Mouse (Mus musculus): ENCODE measurements around the gene Vti1a. TPM values are rescaled to one million over a fixed set of nuclear protein-coding genes. Genes with fewer than 3 reads are reported as not detected.

Gene Vti1a
- polyA plus RNA-seq, 1 experiment from 2014 or later = 26.7 TPM

DNA sequence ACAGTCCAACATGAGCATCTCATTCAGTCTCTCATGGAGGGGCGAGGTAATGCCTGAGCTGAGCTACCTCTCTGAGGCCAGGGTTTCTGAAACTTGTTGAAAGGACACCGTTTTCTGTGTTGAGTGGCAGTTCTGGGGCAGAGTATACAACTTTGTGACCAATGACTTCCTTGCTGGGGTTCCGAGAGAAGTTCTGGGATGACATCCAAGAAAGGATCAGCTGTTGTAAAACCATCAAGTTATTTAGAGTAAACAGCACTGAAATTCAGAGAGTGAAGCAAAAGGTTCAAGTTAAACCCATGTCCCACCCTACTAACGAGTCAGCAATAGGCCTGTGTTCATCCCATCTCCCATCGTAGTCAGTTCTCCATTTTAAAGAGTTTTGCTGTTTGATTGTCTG is 164.4 kb downstream of the Vti1a start:
- Histone ChIP-seq H3K9me3 (ENCODE audit: control insufficient read depth, low read length) (no peaks in the 10 kb centered on the region), H3K4me2 (ENCODE audit: low read depth, low read length) (no peak overlapping the region), H3K4me3 (ENCODE audit: low read length) (no peak overlapping the region), H3K27ac (ENCODE audit: low read length) (no peak overlapping the region), H3K9ac (ENCODE audit: low read length) (no peak overlapping the region), H3K27me3 (ENCODE audit: control insufficient read depth, insufficient read depth, low read depth, low read length) (no peaks in the 10 kb centered on the region), H3K36me3 (ENCODE audit: control insufficient read depth, insufficient read depth, low read length) (no peaks in the 10 kb centered on the region), H3K4me1 (replicated peaks; ENCODE audit: control insufficient read depth, insufficient read depth, low read length) (peaks cover 8% of the 10 kb centered on the region)
- peak; percentile 36; the same call in 1 of the 2 replicates for ATAC-seq (ENCODE audit: low read depth)
- WGBS = 59% methylated on average over 5 of the region's 5 CpGs

DNA sequence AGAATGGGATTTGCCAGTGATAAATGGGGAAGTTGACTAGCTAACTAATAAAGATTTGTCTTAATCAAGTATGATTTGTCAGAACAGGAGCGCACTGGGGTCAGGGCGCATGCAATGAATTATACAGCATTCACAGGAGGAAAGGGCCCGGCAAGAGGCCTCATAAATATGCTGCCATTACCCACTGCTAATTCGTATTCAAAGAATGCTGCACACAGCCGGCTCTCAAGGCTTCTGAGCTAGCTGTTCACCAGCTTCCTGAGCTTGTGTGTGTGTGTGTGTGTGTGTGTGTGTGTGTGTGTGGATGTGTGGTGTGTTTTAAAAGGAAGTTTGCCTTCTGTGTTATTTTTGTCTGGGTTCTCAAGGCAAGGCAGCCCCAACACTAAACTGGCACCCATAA is 165.2 kb downstream of the Vti1a start:
- WGBS = 40% methylated on average over 5 of the region's 5 CpGs
- Histone ChIP-seq H3K27me3 (ENCODE audit: control insufficient read depth, insufficient read depth, low read depth, low read length) (no peaks in the 10 kb centered on the region), H3K9me3 (ENCODE audit: control insufficient read depth, low read length) (no peaks in the 10 kb centered on the region), H3K36me3 (ENCODE audit: control insufficient read depth, insufficient read depth, low read length) (no peaks in the 10 kb centered on the region), H3K4me1 (replicated peaks; ENCODE audit: control insufficient read depth, insufficient read depth, low read length) (peaks cover 8% of the 10 kb centered on the region), H3K9ac (ENCODE audit: low read length) (no peak overlapping the region), H3K27ac (ENCODE audit: low read length) (no peak overlapping the region), H3K4me2 (ENCODE audit: low read depth, low read length) (no peak overlapping the region), H3K4me3 (ENCODE audit: low read length) (no peak overlapping the region)
- ATAC-seq (ENCODE audit: low read depth) = no peak

DNA sequence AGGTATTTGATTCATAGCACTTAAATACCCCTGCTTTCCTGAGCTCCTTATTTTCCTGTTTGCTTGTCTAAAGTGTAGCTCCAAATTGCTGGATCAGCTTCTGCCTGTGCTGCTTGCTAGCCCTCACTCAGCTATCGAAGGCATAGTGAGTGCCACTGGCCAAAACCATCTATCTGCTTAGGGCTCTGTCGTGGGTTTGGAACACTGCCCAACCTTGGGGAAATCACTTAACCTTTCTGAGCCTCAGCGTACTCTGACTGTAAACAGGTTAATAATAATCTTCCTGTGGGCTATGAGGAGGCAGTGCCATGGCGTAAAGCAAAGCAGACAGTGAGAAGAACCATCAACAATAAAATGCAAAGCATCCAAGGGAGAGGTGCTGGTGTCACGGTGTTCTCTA is 167.4 kb downstream of the Vti1a start:
- no peak overlapping the region for H3K4me3 ChIP-seq (ENCODE audit: low read length)
- H3K9me3 ChIP-seq (ENCODE audit: control insufficient read depth, low read length) = no peaks in the 10 kb centered on the region
- H3K4me1 ChIP-seq (replicated peaks; ENCODE audit: control insufficient read depth, insufficient read depth, low read length) = peaks cover 8% of the 10 kb centered on the region
- 27% methylated on average over 5 of the region's 5 CpGs for WGBS
- ATAC-seq (ENCODE audit: low read depth) = no peak
- no peak overlapping the region for H3K9ac ChIP-seq (ENCODE audit: low read length)
- no peaks in the 10 kb centered on the region for H3K36me3 ChIP-seq (ENCODE audit: control insufficient read depth, insufficient read depth, low read length)
- no peaks in the 10 kb centered on the region for H3K27me3 ChIP-seq (ENCODE audit: control insufficient read depth, insufficient read depth, low read depth, low read length)
- H3K4me2 ChIP-seq (ENCODE audit: low read depth, low read length) = no peak overlapping the region
- H3K27ac ChIP-seq (ENCODE audit: low read length) = no peak overlapping the region

DNA sequence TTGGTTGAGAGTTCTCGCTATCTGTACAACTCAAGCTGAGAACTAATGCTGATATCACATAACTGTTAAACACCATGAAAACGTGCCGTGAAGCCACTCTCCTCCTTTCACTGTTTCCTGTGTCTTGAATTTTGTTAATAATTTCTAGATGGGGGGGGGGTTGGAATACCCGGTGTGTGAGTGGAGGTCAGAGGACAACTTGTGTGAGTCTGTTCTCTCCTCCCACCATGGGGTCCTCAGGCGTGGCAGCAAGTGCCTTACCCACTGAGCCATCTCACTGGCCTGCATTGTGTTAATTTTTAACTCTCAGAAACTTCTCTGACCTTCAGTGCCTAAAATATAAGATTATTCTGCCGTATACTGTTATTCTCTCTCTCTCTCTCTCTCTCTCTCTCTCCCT is 168.5 kb downstream of the Vti1a start:
- no peak for ATAC-seq (ENCODE audit: low read depth)
- H3K9me3 ChIP-seq (ENCODE audit: control insufficient read depth, low read length) = no peaks in the 10 kb centered on the region
- no peak overlapping the region for H3K27ac ChIP-seq (ENCODE audit: low read length)
- no peak overlapping the region for H3K4me3 ChIP-seq (ENCODE audit: low read length)
- H3K4me2 ChIP-seq (ENCODE audit: low read depth, low read length) = no peak overlapping the region
- peaks cover 8% of the 10 kb centered on the region for H3K4me1 ChIP-seq (replicated peaks; ENCODE audit: control insufficient read depth, insufficient read depth, low read length)
- no peaks in the 10 kb centered on the region for H3K36me3 ChIP-seq (ENCODE audit: control insufficient read depth, insufficient read depth, low read length)
- 41% methylated on average over 6 of the region's 6 CpGs for WGBS
- no peak overlapping the region for H3K9ac ChIP-seq (ENCODE audit: low read length)
- no peaks in the 10 kb centered on the region for H3K27me3 ChIP-seq (ENCODE audit: control insufficient read depth, insufficient read depth, low read depth, low read length)

DNA sequence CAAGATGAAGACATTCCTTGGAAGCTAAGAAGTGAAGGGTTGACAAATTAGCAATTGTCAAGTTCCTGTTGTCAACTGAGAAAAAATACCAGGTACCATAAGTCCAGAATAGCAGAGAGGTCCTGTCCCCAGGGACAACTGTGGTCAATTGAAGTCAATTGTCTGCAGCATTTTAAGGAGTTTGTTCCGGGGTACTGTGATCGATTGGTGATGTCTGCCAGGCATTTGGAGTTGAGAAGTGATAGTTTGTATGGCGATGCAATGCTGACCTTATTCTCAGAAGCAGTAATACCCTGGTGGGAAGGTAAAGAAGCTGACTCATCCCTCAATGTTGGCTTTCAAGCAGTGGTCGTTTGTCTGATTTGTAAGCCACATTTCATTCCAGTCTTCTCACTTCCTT is 170.4 kb downstream of the Vti1a start:
- H3K4me1 ChIP-seq (replicated peaks; ENCODE audit: control insufficient read depth, insufficient read depth, low read length) = peaks cover 10% of the 10 kb centered on the region; the same call in 1 of the 2 replicates
- no peak overlapping the region for H3K9ac ChIP-seq (ENCODE audit: low read length)
- no peaks in the 10 kb centered on the region for H3K27me3 ChIP-seq (ENCODE audit: control insufficient read depth, insufficient read depth, low read depth, low read length)
- no peak overlapping the region for H3K27ac ChIP-seq (ENCODE audit: low read length)
- H3K4me3 ChIP-seq (ENCODE audit: low read length) = no peak overlapping the region
- H3K4me2 ChIP-seq (ENCODE audit: low read depth, low read length) = no peak overlapping the region
- no peaks in the 10 kb centered on the region for H3K36me3 ChIP-seq (ENCODE audit: control insufficient read depth, insufficient read depth, low read length)
- ATAC-seq (ENCODE audit: low read depth) = no peak
- WGBS = 65% methylated on average over 4 of the region's 4 CpGs
- H3K9me3 ChIP-seq (ENCODE audit: control insufficient read depth, low read length) = no peaks in the 10 kb centered on the region

DNA sequence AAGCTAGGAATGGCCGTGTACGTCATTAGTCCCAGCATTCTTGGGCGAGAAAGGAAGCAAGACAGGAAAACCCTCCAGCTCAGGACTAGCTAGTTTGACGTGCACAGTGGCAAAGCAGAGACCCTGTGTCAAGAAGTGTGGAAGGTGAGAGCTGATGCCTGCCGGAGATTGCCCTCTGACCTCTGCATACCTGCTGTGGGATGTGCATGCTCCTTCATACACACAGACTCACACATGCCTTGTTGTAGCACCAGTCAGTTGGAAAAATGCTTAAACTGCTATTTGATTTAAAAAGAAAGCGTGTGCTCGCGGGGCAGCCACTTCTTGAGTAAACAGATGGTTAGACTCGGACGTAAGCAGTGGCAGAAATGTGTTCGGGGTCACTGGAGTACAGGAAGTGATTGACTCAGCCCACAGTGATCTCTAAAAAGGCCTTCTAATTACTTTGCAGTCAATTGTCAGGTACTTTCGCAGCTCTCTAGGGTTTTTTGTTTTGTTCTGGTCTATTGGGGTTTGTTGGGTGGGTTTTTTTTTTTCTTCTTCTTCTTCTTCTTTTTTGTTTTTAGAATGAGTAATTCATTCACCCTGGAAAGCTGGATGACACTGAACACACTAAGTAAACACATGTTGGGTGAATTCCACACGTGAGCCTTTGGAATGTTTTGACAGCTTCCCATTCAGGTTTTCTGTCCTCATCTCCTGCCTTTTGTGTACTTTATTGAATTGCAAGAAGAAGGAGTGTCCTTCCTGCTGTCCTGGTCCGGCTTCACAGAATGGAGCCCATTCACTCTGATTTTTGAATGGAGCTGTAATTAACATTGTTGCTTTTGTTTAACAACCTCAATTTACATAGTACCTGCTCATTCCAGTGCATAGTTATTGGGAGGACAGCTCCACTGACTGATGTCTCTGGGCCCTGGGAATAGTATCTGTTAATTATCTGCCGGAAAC is 175.3 kb downstream of the Vti1a start:
- H3K9ac ChIP-seq (ENCODE audit: low read length) = no peak overlapping the region
- no peaks in the 10 kb centered on the region; the same call in 1 of the 2 replicates for H3K27me3 ChIP-seq (ENCODE audit: control insufficient read depth, insufficient read depth, low read depth, low read length)
- H3K27ac ChIP-seq (ENCODE audit: low read length) = no peak overlapping the region
- H3K9me3 ChIP-seq (ENCODE audit: control insufficient read depth, low read length) = no peaks in the 10 kb centered on the region
- no peaks in the 10 kb centered on the region for H3K36me3 ChIP-seq (ENCODE audit: control insufficient read depth, insufficient read depth, low read length)
- peaks cover 4% of the 10 kb centered on the region; the same call in 1 of the 2 replicates for H3K4me1 ChIP-seq (replicated peaks; ENCODE audit: control insufficient read depth, insufficient read depth, low read length)
- no peak for ATAC-seq (ENCODE audit: low read depth)
- H3K4me3 ChIP-seq (ENCODE audit: low read length) = no peak overlapping the region
- H3K4me2 ChIP-seq (ENCODE audit: low read depth, low read length) = no peak overlapping the region
- WGBS = 24% methylated on average over 15 of the region's 15 CpGs

DNA sequence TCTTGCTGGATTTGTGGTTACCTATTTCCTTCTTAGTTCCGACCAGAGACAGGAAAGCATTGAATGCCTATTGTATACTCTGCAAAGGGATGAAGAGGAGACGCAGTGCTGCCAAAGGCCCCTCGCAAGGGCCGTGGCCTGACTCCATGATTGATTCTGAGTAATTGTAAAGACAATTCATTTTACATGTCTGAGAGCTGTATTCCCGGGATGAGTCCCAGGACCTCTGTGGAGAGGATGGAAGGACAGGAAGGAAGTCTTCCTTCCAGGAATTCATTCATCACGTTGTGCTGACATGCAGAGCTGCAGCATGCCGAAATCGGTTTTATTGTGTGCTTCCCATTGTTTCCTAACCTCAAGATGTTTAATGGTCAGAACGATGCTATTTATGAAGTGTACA is 180.2 kb downstream of the Vti1a start:
- Histone ChIP-seq H3K27me3 (ENCODE audit: control insufficient read depth, insufficient read depth, low read depth, low read length) (no peaks in the 10 kb centered on the region; the same call in 1 of the 2 replicates), H3K9ac (ENCODE audit: low read length) (no peak overlapping the region), H3K27ac (ENCODE audit: low read length) (no peak overlapping the region), H3K4me3 (ENCODE audit: low read length) (no peak overlapping the region), H3K4me2 (ENCODE audit: low read depth, low read length) (no peak overlapping the region), H3K9me3 (ENCODE audit: control insufficient read depth, low read length) (no peaks in the 10 kb centered on the region), H3K36me3 (ENCODE audit: control insufficient read depth, insufficient read depth, low read length) (no peaks in the 10 kb centered on the region), H3K4me1 (replicated peaks; ENCODE audit: control insufficient read depth, insufficient read depth, low read length) (peaks cover 7% of the 10 kb centered on the region)
- peak; percentile 71 for ATAC-seq (ENCODE audit: low read depth)
- 37% methylated on average over 9 of the region's 9 CpGs for WGBS

DNA sequence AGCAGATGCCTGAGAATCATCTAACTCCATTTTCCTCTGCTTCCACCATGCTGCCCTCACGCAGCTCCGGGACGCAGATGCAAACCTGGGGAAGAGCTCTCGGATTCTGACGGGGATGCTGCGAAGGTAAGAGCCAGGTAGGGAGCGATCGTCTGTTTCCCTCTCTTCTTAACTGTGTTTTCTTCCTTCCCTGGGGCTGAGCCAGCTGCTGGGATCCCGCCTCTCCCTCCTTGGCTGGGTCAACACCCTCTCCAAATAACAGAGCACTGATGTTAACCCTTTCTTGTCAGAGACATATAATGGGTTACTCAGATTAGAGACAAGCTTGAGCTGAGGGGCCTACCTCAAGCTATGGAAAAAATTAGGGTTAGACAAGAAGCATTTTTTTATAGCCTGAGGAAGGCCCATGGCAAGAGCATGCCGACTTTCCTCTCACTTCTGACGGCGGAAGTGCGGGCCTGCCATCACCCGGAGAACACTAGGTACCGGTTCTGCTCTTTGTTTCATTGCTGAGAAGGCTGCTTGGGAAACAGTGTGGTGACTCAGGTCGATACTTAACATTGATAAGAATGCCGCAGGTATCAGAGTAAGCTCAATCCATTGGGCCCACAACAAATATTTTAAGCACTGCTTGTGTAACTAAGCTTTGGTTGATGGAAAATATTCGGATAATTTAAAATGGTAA is 183.2 kb downstream of the Vti1a start:
- no peak overlapping the region for H3K9ac ChIP-seq (ENCODE audit: low read length)
- peaks cover 4% of the 10 kb centered on the region for H3K4me1 ChIP-seq (replicated peaks; ENCODE audit: control insufficient read depth, insufficient read depth, low read length)
- no peak overlapping the region for H3K27ac ChIP-seq (ENCODE audit: low read length)
- no peaks in the 10 kb centered on the region for H3K9me3 ChIP-seq (ENCODE audit: control insufficient read depth, low read length)
- no peaks in the 10 kb centered on the region for H3K36me3 ChIP-seq (ENCODE audit: control insufficient read depth, insufficient read depth, low read length)
- 0 out of 2 replicates have a peak, but pooled peaks have one; percentile 48 for ATAC-seq (ENCODE audit: low read depth)
- 49% methylated on average over 18 of the region's 18 CpGs for WGBS
- no peak overlapping the region for H3K4me3 ChIP-seq (ENCODE audit: low read length)
- H3K4me2 ChIP-seq (ENCODE audit: low read depth, low read length) = 0 out of 2 replicates have a peak overlapping the region, but pooled peaks have one; percentile 28
- H3K27me3 ChIP-seq (ENCODE audit: control insufficient read depth, insufficient read depth, low read depth, low read length) = no peaks in the 10 kb centered on the region; the same call in 1 of the 2 replicates

DNA sequence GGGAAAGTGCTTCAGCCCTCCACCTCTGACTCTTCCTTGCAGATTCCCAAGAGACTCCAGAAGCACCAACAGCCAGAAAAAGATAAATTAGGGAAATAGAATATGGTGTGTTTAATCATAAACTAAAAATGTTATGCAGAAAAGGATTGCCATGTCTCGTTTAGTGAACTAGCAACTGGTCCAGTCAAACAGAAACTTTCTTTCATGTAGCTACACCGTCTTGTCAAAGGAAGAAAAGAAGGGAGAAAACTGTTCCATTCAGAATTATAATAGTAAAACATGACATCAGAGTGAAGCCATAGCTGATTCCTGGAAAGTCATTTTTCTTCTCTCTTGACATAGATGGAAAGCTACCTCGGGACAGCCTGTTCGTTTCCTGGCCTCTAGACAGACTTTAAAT is 185.9 kb downstream of the Vti1a start:
- 44% methylated on average over 4 of the region's 4 CpGs for WGBS
- peaks cover 4% of the 10 kb centered on the region for H3K4me1 ChIP-seq (replicated peaks; ENCODE audit: control insufficient read depth, insufficient read depth, low read length)
- no peak overlapping the region for H3K4me2 ChIP-seq (ENCODE audit: low read depth, low read length)
- no peak overlapping the region for H3K4me3 ChIP-seq (ENCODE audit: low read length)
- no peaks in the 10 kb centered on the region for H3K36me3 ChIP-seq (ENCODE audit: control insufficient read depth, insufficient read depth, low read length)
- no peaks in the 10 kb centered on the region for H3K27me3 ChIP-seq (ENCODE audit: control insufficient read depth, insufficient read depth, low read depth, low read length)
- no peak overlapping the region for H3K27ac ChIP-seq (ENCODE audit: low read length)
- H3K9me3 ChIP-seq (ENCODE audit: control insufficient read depth, low read length) = no peaks in the 10 kb centered on the region
- ATAC-seq (ENCODE audit: low read depth) = no peak
- H3K9ac ChIP-seq (ENCODE audit: low read length) = no peak overlapping the region
